Mouse (Mus musculus) liver, postnatal 0 days (tissue): ENCODE data around the gene Ctnnbip1. TPM values are rescaled to one million over a fixed set of nuclear protein-coding genes. Genes with fewer than 3 reads are reported as not detected.

ENCODE experiments used
- ATAC-seq: fragments of 200-750 bp; cut with Nextera tagmentation; 2 replicates; pipeline ENCODE4 v1.8.0; 2017; ENCODE audit warnings: mild to moderate bottlenecking, moderate library complexity
- DNase-seq: peaks from one replicate; pipeline ENCODE4 v3.0.0-alpha.2; 2016
- H3K27ac ChIP-seq: fragments of 300-500 bp; sonication (generic); 2 replicates; pipeline ENCODE4 v1.5.1; 2014; ENCODE audit warnings: antibody characterized with exemption, moderate library complexity, mild to moderate bottlenecking, low read depth
- H3K27me3 ChIP-seq: fragments of 300-500 bp; sonication (generic); 2 replicates; pipeline ENCODE4 v1.6.1; 2014; ENCODE audit warnings: low read length, control low read depth, mixed read lengths; ENCODE audit not compliant: insufficient read depth
- H3K36me3 ChIP-seq: fragments of 300-500 bp; sonication (generic); replicated peaks from 2 replicates; pipeline ENCODE4 v1.6.1; 2014; ENCODE audit warnings: mild to moderate bottlenecking, control low read depth, low read length, moderate library complexity, mixed read lengths; ENCODE audit not compliant: insufficient read depth
- H3K4me1 ChIP-seq: fragments of 300-500 bp; sonication (generic); 2 replicates; pipeline ENCODE4 v1.6.1; 2014; ENCODE audit warnings: antibody characterized with exemption, mild to moderate bottlenecking, control low read depth; ENCODE audit not compliant: insufficient read depth
- H3K4me2 ChIP-seq: fragments of 300-500 bp; sonication (generic); 2 replicates; pipeline ENCODE4 v1.6.1; 2014; ENCODE audit warnings: low read depth, mild to moderate bottlenecking, low read length, moderate library complexity, mixed read lengths
- H3K4me3 ChIP-seq: fragments of 300-500 bp; sonication (generic); 2 replicates; pipeline ENCODE4 v1.5.1; 2014; ENCODE audit warnings: low read depth, low read length
- H3K9ac ChIP-seq: fragments of 300-500 bp; sonication (generic); replicated peaks from 2 replicates; pipeline ENCODE4 v1.6.1; 2014; ENCODE audit warnings: mild to moderate bottlenecking, moderate library complexity
- H3K9me3 ChIP-seq: fragments of 300-500 bp; sonication (generic); 2 replicates; pipeline ENCODE4 v1.6.1; 2016; ENCODE audit warnings: mild to moderate bottlenecking, control low read depth, low read length, mixed read lengths
- CTCF ChIP-seq: sonication (generic); IDR thresholded peaks from 2 replicates; pipeline ENCODE4 v1.5.1; 2016; ENCODE audit warnings: antibody characterized with exemption, low read depth
- EP300 ChIP-seq: IDR thresholded peaks from 2 replicates; pipeline ENCODE4 v1.6.1; 2016; ENCODE audit warnings: antibody characterized with exemption, low read depth, mild to moderate bottlenecking
- WGBS: fragments of 180-500 bp; shearing (Covaris S2); extraction: QIAGEN DNeasy Blood & Tissue Kit; methylation state at CpG from one replicate; pipeline ENCODE4 v1.1.7; 2014; ENCODE audit not compliant: insufficient replicate concordance; 5-methylcytosine and 5-hydroxymethylcytosine counted together
- polyA plus RNA-seq: library from polyadenylated mRNA; unstranded; fragments of >200 nt; fragmentation: Nextera tagmentation; extraction: Ambion mirVana; gene quantifications from 2 replicates; pipeline ENCODE4 v1.2.1, GENCODE M21; 2015

Gene Ctnnbip1
- polyA plus RNA-seq, 1 experiment from 2014 or later: 12.8 TPM

DNA sequence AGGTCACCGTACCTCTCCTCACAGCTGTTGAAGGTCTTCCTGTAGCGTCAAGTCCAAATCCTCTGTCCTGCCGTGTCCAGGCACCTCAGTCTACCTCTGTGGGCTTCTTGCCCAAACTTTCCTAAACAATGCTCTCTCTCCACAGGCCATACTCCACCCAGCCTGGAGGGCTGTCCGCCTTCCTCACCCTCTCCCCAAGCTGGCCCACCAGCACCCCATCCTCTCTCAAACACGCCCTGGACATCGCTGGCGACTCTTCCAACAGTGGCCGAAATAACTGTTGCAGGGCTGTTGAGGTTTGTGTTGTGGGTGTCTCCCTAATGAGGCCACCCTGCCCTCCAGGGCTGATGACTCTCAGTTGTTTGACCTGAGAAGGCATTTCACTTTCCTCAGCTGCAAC is 67.2 kb downstream of the Ctnnbip1 start:
- ATAC-seq (no peak), DNase-seq (no peak)
- H3K36me3 ChIP-seq: no peaks in the 10 kb centered on the region
- no peak overlapping the region for H3K4me3 ChIP-seq
- peaks cover 10% of the 10 kb centered on the region for H3K4me1 ChIP-seq
- peaks cover 55% of the 10 kb centered on the region for H3K27me3 ChIP-seq
- 68% methylated on average over 8 of the region's 8 CpGs for WGBS
- no peak overlapping the region for H3K9ac ChIP-seq
- TF ChIP-seq EP300 (no peak), CTCF (no peak)
- no peaks in the 10 kb centered on the region for H3K9me3 ChIP-seq
- no peak overlapping the region for H3K27ac ChIP-seq
- H3K4me2 ChIP-seq: no peak overlapping the region

DNA sequence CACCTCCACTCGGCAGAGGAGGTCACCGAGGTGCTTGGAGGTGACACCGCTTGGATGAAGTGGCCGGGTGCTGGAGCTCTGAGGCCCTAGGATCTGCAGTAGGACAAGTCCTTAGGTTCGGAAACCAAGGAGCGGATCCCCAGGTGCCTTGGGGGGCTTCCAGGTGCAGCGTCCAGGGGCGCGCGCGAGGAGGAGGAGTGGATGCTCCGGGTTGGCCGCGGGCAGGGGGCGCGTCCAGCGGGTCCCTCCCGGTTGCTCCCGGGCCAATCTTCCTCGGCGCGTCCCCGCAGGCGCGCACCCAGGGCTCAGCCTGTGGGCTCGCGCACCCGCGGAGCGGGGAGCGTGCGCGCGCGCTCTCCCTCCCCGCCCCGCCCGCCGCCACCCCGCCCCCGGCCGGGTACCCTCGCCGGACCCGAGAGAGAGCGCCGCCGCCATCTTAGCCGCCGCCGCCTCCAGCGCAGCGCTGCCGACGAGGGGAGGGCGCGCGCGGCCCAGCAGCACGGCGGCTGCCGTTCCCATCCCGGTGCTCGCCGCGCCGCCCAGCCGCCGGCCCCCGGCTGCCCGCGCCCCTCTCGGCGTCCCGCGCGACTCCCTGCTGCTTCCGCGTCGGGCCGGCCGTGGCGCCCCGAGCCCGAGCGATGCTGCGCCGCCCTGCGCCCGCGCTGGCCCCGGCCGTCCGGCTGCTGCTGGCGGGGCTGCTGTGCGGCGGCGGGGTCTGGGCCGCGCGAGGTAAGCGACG is 68.2 kb downstream of the Ctnnbip1 start, which contains the start of gene Clstn1:
Clstn1 (plus strand) TSS at position 425 of the 739 bp plus-strand sequence.
- WGBS: 3% methylated on average over 57 of the region's 103 CpGs
- TF ChIP-seq EP300: no peak
- TF ChIP-seq CTCF: no peak
- peak; percentile 73; the same call in 1 of the 2 replicates for ATAC-seq
- DNase-seq: peak; percentile 53
- H3K27me3 ChIP-seq: peaks cover 55% of the 10 kb centered on the region
- peaks cover 10% of the 10 kb centered on the region for H3K4me1 ChIP-seq
- H3K4me3 ChIP-seq: peak within 1 kb of the TSS; percentile 60
- no peak within 1 kb of the TSS for H3K27ac ChIP-seq
- H3K9ac ChIP-seq: peak within 1 kb of the TSS; percentile 38; the same call in 1 of the 2 replicates
- H3K36me3 ChIP-seq: no peaks in the 10 kb centered on the region
- H3K4me2 ChIP-seq: peak within 1 kb of the TSS; percentile 82
- no peaks in the 10 kb centered on the region for H3K9me3 ChIP-seq

DNA sequence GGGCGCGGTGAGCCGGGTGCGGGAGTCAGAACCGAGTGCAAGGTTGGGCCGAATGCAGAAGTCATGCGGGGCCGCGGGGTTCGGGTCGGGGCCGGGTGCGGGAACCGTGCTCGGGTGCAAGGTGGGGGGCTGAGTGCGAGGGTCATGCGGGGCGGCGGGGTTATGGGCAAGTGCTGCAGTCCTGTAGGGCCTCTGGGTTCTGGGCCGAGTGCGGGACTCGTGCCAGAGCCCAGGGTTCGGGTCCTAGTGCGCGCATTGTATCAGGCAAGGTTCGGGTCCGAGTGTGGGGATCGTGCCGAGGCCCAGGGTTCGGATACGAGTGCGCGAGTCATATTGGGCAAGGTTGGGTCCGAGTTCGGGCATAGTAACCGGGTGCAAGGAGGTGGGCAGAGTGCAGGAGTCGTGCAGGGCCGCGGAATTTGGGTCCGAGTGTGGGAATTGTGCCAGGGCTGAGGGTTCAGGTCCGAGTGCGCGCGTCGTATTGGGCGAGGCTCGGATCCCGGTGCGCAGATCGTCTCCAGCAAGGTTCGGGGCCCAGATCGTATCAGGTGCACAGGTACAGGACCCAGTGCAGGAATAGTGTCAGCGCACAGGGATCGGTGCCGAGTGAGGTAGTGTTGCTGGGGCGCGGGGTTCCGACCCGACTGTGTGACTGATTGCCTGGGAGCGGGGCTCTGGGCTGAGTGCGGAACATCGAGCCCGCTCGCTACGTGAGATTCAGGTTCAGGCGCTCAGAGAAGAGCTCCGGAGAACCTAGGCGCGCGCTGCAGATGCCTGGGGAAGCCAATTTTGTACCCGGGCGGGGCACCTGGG is 69.0 kb downstream of the Ctnnbip1 start:
- no peak overlapping the region for H3K27ac ChIP-seq
- 1% methylated on average over 72 of the region's 72 CpGs for WGBS
- 0 out of 2 replicates have a peak, but pooled peaks cover 3% of the 10 kb centered on the region for H3K9me3 ChIP-seq
- DNase-seq: no peak
- TF ChIP-seq EP300: no peak
- TF ChIP-seq CTCF: no peak
- H3K36me3 ChIP-seq: no peaks in the 10 kb centered on the region
- peaks cover 55% of the 10 kb centered on the region for H3K27me3 ChIP-seq
- H3K4me3 ChIP-seq: peak overlapping the region; percentile 60
- 0 out of 2 replicates have a peak, but pooled peaks have one; percentile 13 for ATAC-seq
- H3K4me1 ChIP-seq: peaks cover 10% of the 10 kb centered on the region
- H3K4me2 ChIP-seq: peak overlapping the region; percentile 82
- peak overlapping the region; percentile 38; the same call in 1 of the 2 replicates for H3K9ac ChIP-seq

GRCm38 (mm10) chr4:149587596-149588168 is 69.6 kb downstream of the Ctnnbip1 start:
- no peak for DNase-seq
- Histone ChIP-seq H3K9me3 (0 out of 2 replicates have a peak, but pooled peaks cover 3% of the 10 kb centered on the region), H3K4me3 (peak overlapping the region; percentile 60), H3K9ac (no peak overlapping the region), H3K27me3 (peaks cover 55% of the 10 kb centered on the region), H3K27ac (no peak overlapping the region), H3K36me3 (no peaks in the 10 kb centered on the region), H3K4me1 (peaks cover 10% of the 10 kb centered on the region), H3K4me2 (peak overlapping the region; percentile 82)
- ATAC-seq: no peak
- WGBS: 12% methylated on average over 24 of the region's 24 CpGs
- TF ChIP-seq CTCF: no peak
- TF ChIP-seq EP300: no peak

GRCm38 (mm10) chr4:149590200-149590599 is 72.2 kb downstream of the Ctnnbip1 start:
- Histone ChIP-seq H3K4me2 (no peak overlapping the region), H3K4me3 (no peak overlapping the region), H3K9ac (no peak overlapping the region), H3K4me1 (peaks cover 10% of the 10 kb centered on the region), H3K36me3 (no peaks in the 10 kb centered on the region), H3K27me3 (peaks cover 41% of the 10 kb centered on the region), H3K9me3 (0 out of 2 replicates have a peak, but pooled peaks cover 3% of the 10 kb centered on the region), H3K27ac (no peak overlapping the region)
- no peak for DNase-seq
- TF ChIP-seq CTCF (peak; percentile 32), EP300 (no peak)
- no peak for ATAC-seq
- WGBS: 49% methylated on average over 1 of the region's 1 CpGs

GRCm38 (mm10) chr4:149591486-149591885 is 73.5 kb downstream of the Ctnnbip1 start:
- H3K36me3 ChIP-seq: no peaks in the 10 kb centered on the region
- H3K27ac ChIP-seq: no peak overlapping the region
- no peak for DNase-seq
- peaks cover 10% of the 10 kb centered on the region for H3K4me1 ChIP-seq
- 0 out of 2 replicates have a peak, but pooled peaks cover 3% of the 10 kb centered on the region for H3K9me3 ChIP-seq
- TF ChIP-seq CTCF: peak; percentile 40
- TF ChIP-seq EP300: no peak
- no peak overlapping the region for H3K4me3 ChIP-seq
- peaks cover 30% of the 10 kb centered on the region for H3K27me3 ChIP-seq
- WGBS: 71% methylated on average over 2 of the region's 2 CpGs
- no peak overlapping the region for H3K9ac ChIP-seq
- ATAC-seq: no peak
- no peak overlapping the region for H3K4me2 ChIP-seq
